Mouse (Mus musculus): ENCODE data around the gene Sulf2.

Gene Sulf2

GRCm38 (mm10) chr2:166045549-166046501, 109.6 kb downstream of the Sulf2 start:
- DNase-seq, result no peak

DNA sequence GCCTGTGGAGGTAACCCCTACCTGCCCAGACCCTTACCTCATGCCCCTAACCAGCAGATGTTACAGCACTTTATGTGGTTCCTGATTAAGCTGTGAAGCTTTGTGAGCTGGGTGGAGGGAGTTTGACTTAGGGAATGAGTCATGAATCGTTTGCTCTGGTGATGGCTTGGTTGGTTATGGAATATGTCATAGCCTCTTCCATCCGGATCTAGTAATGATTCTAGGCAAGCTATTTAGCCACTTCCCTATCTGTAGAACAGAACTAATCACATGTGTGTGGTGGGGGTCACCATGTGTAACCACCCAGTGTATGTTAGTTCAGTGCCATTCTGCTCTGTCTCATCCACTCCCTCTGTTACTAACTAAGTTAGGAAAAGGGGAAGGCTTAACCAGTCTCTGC, 110.5 kb downstream of the Sulf2 start:
- no peak for DNase-seq

DNA sequence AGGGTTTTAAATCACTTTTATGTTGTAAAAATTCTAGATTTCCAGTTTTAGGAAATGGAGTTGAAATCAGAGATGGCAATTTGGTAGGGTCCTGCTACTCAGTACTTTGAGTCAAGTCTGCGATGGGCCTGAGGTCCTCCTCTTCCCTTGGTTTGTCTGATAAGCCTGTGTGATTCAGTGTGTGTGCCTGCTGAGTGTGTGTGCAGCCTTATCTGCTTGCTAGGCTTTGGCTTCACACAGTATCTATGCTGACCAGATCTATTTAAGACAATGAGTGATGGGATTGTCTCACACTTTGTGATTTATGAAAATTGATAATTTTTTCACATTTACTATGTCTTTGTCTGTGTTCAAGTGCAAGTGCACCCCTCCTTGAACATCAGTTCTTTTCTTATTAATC, 112.9 kb downstream of the Sulf2 start:
- no peak for DNase-seq

GRCm38 (mm10) chr2:166039681-166040080, 115.8 kb downstream of the Sulf2 start:
- DNase-seq, result no peak

DNA sequence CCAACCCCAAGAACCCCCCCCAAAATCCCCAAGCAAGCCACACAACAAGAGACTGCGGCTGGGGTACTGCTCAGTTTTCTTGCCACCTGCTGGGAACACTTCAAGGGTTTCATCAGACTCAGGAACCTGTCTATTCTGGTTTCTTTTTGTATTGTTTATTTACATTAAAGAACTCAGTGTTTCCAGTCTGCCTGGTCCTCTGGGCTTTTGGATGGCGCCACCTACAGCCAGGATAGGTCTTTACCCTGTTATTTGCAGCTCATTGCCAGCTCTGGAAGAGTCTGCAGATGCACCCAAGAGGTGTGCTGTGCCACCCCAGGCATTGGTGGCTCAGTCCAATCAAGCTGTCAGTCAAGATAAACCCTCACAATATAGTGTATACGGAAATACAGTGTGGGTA, 119.7 kb downstream of the Sulf2 start:
- peak; percentile 13 for DNase-seq

GRCm38 (mm10) chr2:166034967-166035490, 120.4 kb downstream of the Sulf2 start:
- DNase-seq, result no peak

- no peak for DNase-seq
Observed at GRCm38 (mm10) chr2:166032628-166033027, 122.8 kb downstream of the Sulf2 start.

GRCm38 (mm10) chr2:166031120-166031929, 124.1 kb downstream of the Sulf2 start:
- DNase-seq, result no peak

GRCm38 (mm10) chr2:166030256-166030995, 125.0 kb downstream of the Sulf2 start:
- DNase-seq, result no peak

GRCm38 (mm10) chr2:166029232-166029631, 126.2 kb downstream of the Sulf2 start:
- DNase-seq, result no peak

- DNase-seq, result no peak
Observed at GRCm38 (mm10) chr2:166027834-166028233, 127.6 kb downstream of the Sulf2 start.

- no peak for DNase-seq
Observed at GRCm38 (mm10) chr2:166025943-166026342, 129.5 kb downstream of the Sulf2 start.

DNA sequence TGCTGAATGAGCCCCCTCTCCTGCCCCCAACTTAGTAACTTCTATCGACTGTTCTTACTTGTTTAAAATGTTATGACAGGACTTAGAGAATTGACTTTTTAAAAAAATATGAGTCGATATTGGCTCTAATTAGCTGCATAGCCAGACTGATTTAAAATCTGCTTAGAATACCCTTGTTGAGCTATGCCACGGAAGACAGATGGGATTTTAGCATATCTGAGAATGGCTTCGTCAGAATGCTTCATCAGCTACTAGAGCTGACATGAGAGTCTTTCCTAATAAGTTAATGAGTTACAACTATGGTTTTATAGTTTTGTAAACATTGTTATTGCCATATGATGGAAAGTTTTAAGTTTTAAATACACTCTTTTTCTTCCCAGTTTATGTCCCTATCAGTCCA, 130.8 kb downstream of the Sulf2 start:
- DNase-seq, result no peak

DNA sequence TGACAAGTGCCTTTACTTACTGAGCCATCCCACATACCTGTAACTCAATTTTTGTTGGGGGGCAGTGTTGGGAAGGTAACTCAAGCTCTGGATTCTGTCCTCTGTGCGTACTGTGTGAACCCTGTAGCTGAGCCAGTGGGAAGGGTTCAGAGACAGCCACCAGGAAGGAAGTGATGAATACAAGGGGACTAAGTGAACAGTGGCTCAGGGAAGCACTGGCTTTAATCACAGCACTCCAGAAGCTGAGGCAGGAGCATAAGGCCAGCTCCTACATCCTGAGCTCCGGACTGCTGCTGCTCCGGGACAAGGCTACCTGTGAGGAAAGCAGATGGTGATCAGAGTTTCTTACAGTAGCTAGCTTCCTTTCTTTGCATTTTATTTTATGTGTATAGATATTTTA, 131.4 kb downstream of the Sulf2 start:
- DNase-seq, result no peak

Measured in cerebellum, adult 11-12 months (tissue).